Comparison of ENCODE assay signal across 9 mouse cellular contexts in genomic region chr9:110682255-110682654, GRCm38 (mm10). TPM values are rescaled to one million over a fixed set of nuclear protein-coding genes. Genes with fewer than 3 reads are reported as not detected.
DNase-seq lines count a peak whose midpoint lies in the region; ATAC-seq and TF ChIP-seq lines count a peak whose summit lies in the region.
"Had no signal": no experiment of that assay in that cellular context is flagged by ENCODE, and none has a peak within 500 bp of the region (broad histone marks: within the 10 kb centered on the region; RNA-seq: fewer than 3 reads in every experiment).

No protein-coding gene starts in this region.

- H3K4me3 ChIP-seq in heart, postnatal 0 days (ENCODE audit: low read depth, low read length): no peak overlapping the region
- no peak overlapping the region for H3K4me3 ChIP-seq in hindbrain, embryonic 11.5 days (ENCODE audit: low read depth, low read length)
- H3K4me3 ChIP-seq in midbrain, embryonic 15.5 days: no peak overlapping the region
- no peak overlapping the region for H3K4me3 ChIP-seq in embryonic facial prominence, embryonic 10.5 days
- H3K4me3 ChIP-seq: embryonic facial prominence, embryonic 13.5 days had no signal

- H3K9me3 ChIP-seq in heart, postnatal 0 days (replicated peaks; ENCODE audit: control insufficient read depth, low read length): no peaks in the 10 kb centered on the region
- H3K9me3 ChIP-seq in hindbrain, embryonic 11.5 days (ENCODE audit: control insufficient read depth, low read length): no peaks in the 10 kb centered on the region
- no peaks in the 10 kb centered on the region for H3K9me3 ChIP-seq in midbrain, embryonic 15.5 days
- H3K9me3 ChIP-seq in embryonic facial prominence, embryonic 10.5 days: no peaks in the 10 kb centered on the region
- H3K9me3 ChIP-seq: embryonic facial prominence, embryonic 13.5 days had no signal

- no peak overlapping the region for H3K9ac ChIP-seq in heart, postnatal 0 days (replicated peaks; ENCODE audit: low read depth, low read length)
- H3K9ac ChIP-seq in hindbrain, embryonic 11.5 days (ENCODE audit: low read depth, low read length): no peak overlapping the region
- H3K9ac ChIP-seq in midbrain, embryonic 15.5 days: no peak overlapping the region
- H3K9ac ChIP-seq: embryonic facial prominence, embryonic 13.5 days had no signal

- H3K27ac ChIP-seq in heart, postnatal 0 days (ENCODE audit: low read depth): peak overlapping the region; percentile 97
- H3K27ac ChIP-seq in hindbrain, embryonic 11.5 days (ENCODE audit: low read depth, low read length): peak overlapping the region; percentile 54
- 0 out of 2 replicates have a peak overlapping the region, but pooled peaks have one; percentile 13 for H3K27ac ChIP-seq in midbrain, embryonic 15.5 days
- no peak overlapping the region for H3K27ac ChIP-seq in embryonic facial prominence, embryonic 10.5 days (replicated peaks)
- H3K27ac ChIP-seq: embryonic facial prominence, embryonic 13.5 days had no signal

- no peak for ATAC-seq in heart, postnatal 0 days (ENCODE audit: insufficient read depth, low read depth)
- ATAC-seq in hindbrain, embryonic 11.5 days (ENCODE audit: low FRiP score): peak; percentile 52; the same call in 1 of the 2 replicates
- ATAC-seq in midbrain, embryonic 15.5 days (replicated peaks): no peak

- intact Hi-C loops in heart, postnatal 14 days (cut with DNase I): no loop called here

- no peak overlapping the region for H3K4me2 ChIP-seq in heart, postnatal 0 days (ENCODE audit: low read depth, low read length)
- H3K4me2 ChIP-seq in hindbrain, embryonic 11.5 days (replicated peaks; ENCODE audit: low read depth, low read length): no peak overlapping the region
- H3K4me2 ChIP-seq in midbrain, embryonic 15.5 days: no peak overlapping the region
- H3K4me2 ChIP-seq: embryonic facial prominence, embryonic 13.5 days had no signal

- H3K36me3 ChIP-seq in heart, postnatal 0 days (replicated peaks; ENCODE audit: control insufficient read depth, insufficient read depth, low read length): no peaks in the 10 kb centered on the region
- no peaks in the 10 kb centered on the region for H3K36me3 ChIP-seq in hindbrain, embryonic 11.5 days (ENCODE audit: control insufficient read depth, insufficient read depth, low read length)
- no peaks in the 10 kb centered on the region for H3K36me3 ChIP-seq in midbrain, embryonic 15.5 days (replicated peaks)
- peaks cover 13% of the 10 kb centered on the region for H3K36me3 ChIP-seq in embryonic facial prominence, embryonic 10.5 days (replicated peaks)

- no peak for TF ChIP-seq CTCF in heart, postnatal 0 days (IDR thresholded peaks at IDR 0.05; ENCODE audit: low read depth)

- TF ChIP-seq EP300 in heart, postnatal 0 days (IDR thresholded peaks at IDR 0.05; ENCODE audit: low read depth): no peak

- peaks cover 68% of the 10 kb centered on the region for H3K4me1 ChIP-seq in heart, postnatal 0 days (ENCODE audit: control insufficient read depth, insufficient read depth)
- peaks cover 14% of the 10 kb centered on the region for H3K4me1 ChIP-seq in hindbrain, embryonic 11.5 days (replicated peaks; ENCODE audit: control insufficient read depth, insufficient read depth, low read length)
- peaks cover 36% of the 10 kb centered on the region for H3K4me1 ChIP-seq in midbrain, embryonic 15.5 days
- H3K4me1 ChIP-seq in embryonic facial prominence, embryonic 10.5 days: peaks cover 61% of the 10 kb centered on the region

- DNase-seq in heart, postnatal 0 days (ENCODE audit: low spot score): no peak
- DNase-seq in heart, adult 8-10 months (ENCODE audit: low spot score): no peak
- DNase-seq in adrenal gland, postnatal 25 days: peak; percentile 49
- peak; percentile 43 for DNase-seq in hindbrain, embryonic 11.5 days (ENCODE audit: low spot score)
- no peak for DNase-seq in embryonic facial prominence, embryonic 10.5 days (ENCODE audit: low spot score)
- no peak for DNase-seq in thymus, postnatal 25 days
- no peak for DNase-seq in heart, postnatal 14 days

- H3K27me3 ChIP-seq in heart, postnatal 0 days (ENCODE audit: control insufficient read depth, insufficient read depth, low read length): no peaks in the 10 kb centered on the region
- no peaks in the 10 kb centered on the region for H3K27me3 ChIP-seq in hindbrain, embryonic 11.5 days (ENCODE audit: control insufficient read depth, insufficient read depth, low read length)
- no peaks in the 10 kb centered on the region for H3K27me3 ChIP-seq in midbrain, embryonic 15.5 days (replicated peaks)
- H3K27me3 ChIP-seq in embryonic facial prominence, embryonic 10.5 days (replicated peaks; ENCODE audit: low read depth, poor library complexity, severe bottlenecking): no peaks in the 10 kb centered on the region
- H3K27me3 ChIP-seq: embryonic facial prominence, embryonic 13.5 days had no signal

- WGBS in heart, postnatal 0 days: 51% methylated on average over 5 of the region's 5 CpGs
- WGBS in hindbrain, embryonic 11.5 days: 71% methylated on average over 5 of the region's 5 CpGs
- 57% methylated on average over 5 of the region's 5 CpGs for WGBS in midbrain, embryonic 15.5 days
- 59% methylated on average over 5 of the region's 5 CpGs for WGBS in embryonic facial prominence, embryonic 10.5 days

RNA-seq across cellular contexts. Expression of gene Ccdc12, which starts 26.0 kb away (rescaled TPM):
- total RNA-seq in heart, postnatal 0 days (2014; rRNA removed; ENCODE audit: low replicate concordance): 52.9 and 95.9 TPM in 2 replicates
- polyA plus RNA-seq in heart, postnatal 0 days (2015; fragmentation: Nextera tagmentation; extraction: Ambion mirVana): 134 and 143 TPM in 2 replicates
- total RNA-seq in heart, adult 8-10 months (2022): 10 to 100 TPM; 56.2 to 69.2 (median 65.3) TPM
- 64.0 and 69.5 TPM in 2 replicates for total RNA-seq in adrenal gland, postnatal 25 days (2021)
- 141 and 145 TPM in 2 replicates for polyA plus RNA-seq in hindbrain, embryonic 11.5 days (2014; fragmentation: Nextera tagmentation; extraction: Ambion mirVana)
- 110 and 115 TPM in 2 replicates for polyA plus RNA-seq in midbrain, embryonic 15.5 days (2015; fragmentation: Nextera tagmentation; extraction: Ambion mirVana)
- polyA plus RNA-seq in embryonic facial prominence, embryonic 10.5 days (2016; fragmentation: Nextera tagmentation; extraction: Ambion mirVana): 174 and 177 TPM in 2 replicates
- total RNA-seq in heart, postnatal 14 days (2021): 10 to 100 TPM; 65.4 to 68.1 TPM

RNA-seq across cellular contexts. Expression of gene Nbeal2, which starts 28.3 kb away (rescaled TPM):
- 11.5 and 12.9 TPM in 2 replicates for total RNA-seq in heart, postnatal 0 days (2014; rRNA removed; ENCODE audit: low replicate concordance)
- polyA plus RNA-seq in heart, postnatal 0 days (2015; fragmentation: Nextera tagmentation; extraction: Ambion mirVana): 1.2 and 1.6 TPM in 2 replicates
- total RNA-seq in heart, adult 8-10 months (2022): 10 to 100 TPM in 1 of 4 experiments, 1 to 10 TPM in 3; 5.8 to 10.8 (median 8.5) TPM
- total RNA-seq in adrenal gland, postnatal 25 days (2021): 7.9 and 10.1 TPM in 2 replicates
- 1.9 and 2.4 TPM in 2 replicates for polyA plus RNA-seq in hindbrain, embryonic 11.5 days (2014; fragmentation: Nextera tagmentation; extraction: Ambion mirVana)
- polyA plus RNA-seq in midbrain, embryonic 15.5 days (2015; fragmentation: Nextera tagmentation; extraction: Ambion mirVana): 5.5 and 6.4 TPM in 2 replicates
- 1.9 and 2.0 TPM in 2 replicates for polyA plus RNA-seq in embryonic facial prominence, embryonic 10.5 days (2016; fragmentation: Nextera tagmentation; extraction: Ambion mirVana)
- total RNA-seq in heart, postnatal 14 days (2021): 10 to 100 TPM; 10.4 to 12.0 TPM

RNA-seq across cellular contexts. Expression of gene Nradd, which starts 58.0 kb away (rescaled TPM):
- 7.9 and 22.8 TPM in 2 replicates for total RNA-seq in heart, postnatal 0 days (2014; rRNA removed; ENCODE audit: low replicate concordance)
- 10.4 and 11.5 TPM in 2 replicates for polyA plus RNA-seq in heart, postnatal 0 days (2015; fragmentation: Nextera tagmentation; extraction: Ambion mirVana)
- 1 to 10 TPM in 2 of 4 experiments, under 1 TPM in 2; 0.79 to 1.4 (median 0.97) TPM for total RNA-seq in heart, adult 8-10 months (2022)
- total RNA-seq in adrenal gland, postnatal 25 days (2021): 18.5 and 20.9 TPM in 2 replicates
- polyA plus RNA-seq in hindbrain, embryonic 11.5 days (2014; fragmentation: Nextera tagmentation; extraction: Ambion mirVana): 21.9 and 22.0 TPM in 2 replicates
- 30.1 and 35.4 TPM in 2 replicates for polyA plus RNA-seq in midbrain, embryonic 15.5 days (2015; fragmentation: Nextera tagmentation; extraction: Ambion mirVana)
- 37.8 and 39.3 TPM in 2 replicates for polyA plus RNA-seq in embryonic facial prominence, embryonic 10.5 days (2016; fragmentation: Nextera tagmentation; extraction: Ambion mirVana)
- 1 to 10 TPM; 1.1 to 1.2 TPM for total RNA-seq in heart, postnatal 14 days (2021)

RNA-seq across cellular contexts. Expression of gene Myl3, which starts 59.4 kb away (rescaled TPM):
- 7,206 and 8,752 TPM in 2 replicates for total RNA-seq in heart, postnatal 0 days (2014; rRNA removed; ENCODE audit: low replicate concordance)
- polyA plus RNA-seq in heart, postnatal 0 days (2015; fragmentation: Nextera tagmentation; extraction: Ambion mirVana): 7,883 and 7,975 TPM in 2 replicates
- total RNA-seq in heart, adult 8-10 months (2022): over 10,000 TPM; 10,766 to 11,632 (median 11,251) TPM
- total RNA-seq in adrenal gland, postnatal 25 days (2021): 1.2 TPM in 1 of 2 replicates, not detected in the other
- polyA plus RNA-seq in hindbrain, embryonic 11.5 days (2014; fragmentation: Nextera tagmentation; extraction: Ambion mirVana): 0.42 and 0.73 TPM in 2 replicates
- 0.56 and 2.0 TPM in 2 replicates for polyA plus RNA-seq in midbrain, embryonic 15.5 days (2015; fragmentation: Nextera tagmentation; extraction: Ambion mirVana)
- 0.86 and 4.4 TPM in 2 replicates for polyA plus RNA-seq in embryonic facial prominence, embryonic 10.5 days (2016; fragmentation: Nextera tagmentation; extraction: Ambion mirVana)
- total RNA-seq in heart, postnatal 14 days (2021): over 10,000 TPM; 11,266 to 12,112 TPM

Comparison
In these comparisons a context has a peak if more than half of its experiments do, and no peak if none do; other contexts are left out.
1. DNase-seq: peak in adrenal gland, postnatal 25 days (single experiment) and hindbrain, embryonic 11.5 days (single experiment); none in heart, postnatal 0 days (single experiment), heart, adult 8-10 months (single experiment), embryonic facial prominence, embryonic 10.5 days (single experiment), thymus, postnatal 25 days (single experiment) and heart, postnatal 14 days (0 of 2).